Mouse (Mus musculus) liver, adult 2 months (tissue): Measurements from ENCODE around the gene Lcp2. TPM values are rescaled to one million over a fixed set of nuclear protein-coding genes. Genes with fewer than 3 reads are reported as not detected.

Experiments
- DNase-seq: peaks from one replicate; pipeline ENCODE4 v3.0.0-alpha.2; 2011; ENCODE audit warnings: low read depth, low spot score; ENCODE audit errors: extremely low read depth
- H3K27ac ChIP-seq: fragments of 200-500 bp; replicated peaks from 2 replicates; pipeline ENCODE4 v1.5.1; 2012; ENCODE audit warnings: low read depth, mild to moderate bottlenecking, control low read depth, inconsistent platforms, low read length; ENCODE audit not compliant: insufficient read depth
- H3K27me3 ChIP-seq: fragments of 200-500 bp; 2 replicates; pipeline ENCODE4 v1.6.1; 2012; ENCODE audit warnings: mild to moderate bottlenecking, moderate library complexity, low read length, inconsistent platforms; ENCODE audit not compliant: control insufficient read depth, insufficient read depth
- H3K36me3 ChIP-seq: fragments of 200-500 bp; 2 replicates; pipeline ENCODE4 v1.6.1; 2012; ENCODE audit warnings: low read length, inconsistent platforms; ENCODE audit not compliant: control insufficient read depth, insufficient read depth
- H3K4me1 ChIP-seq: fragments of 200-500 bp; 2 replicates; pipeline ENCODE4 v1.6.1; 2011; ENCODE audit warnings: low read length; ENCODE audit not compliant: control insufficient read depth, insufficient read depth
- H3K4me3 ChIP-seq: fragments of 200-500 bp; 2 replicates; pipeline ENCODE4 v1.5.1; 2011; ENCODE audit warnings: low read depth, mild to moderate bottlenecking, control low read depth, low read length, moderate library complexity; ENCODE audit not compliant: insufficient read depth
- H3K79me2 ChIP-seq: fragments of 200-500 bp; 2 replicates; pipeline ENCODE4 v1.6.1; 2012; ENCODE audit warnings: inconsistent platforms, mild to moderate bottlenecking, low read length, moderate library complexity; ENCODE audit not compliant: control insufficient read depth, insufficient read depth
- H3K9ac ChIP-seq: fragments of 200-500 bp; 2 replicates; pipeline ENCODE4 v1.6.1; 2012; ENCODE audit warnings: low read depth, mild to moderate bottlenecking, control low read depth, inconsistent platforms, low read length
- CTCF ChIP-seq: fragments of 200-500 bp; IDR thresholded peaks from 2 replicates; pipeline ENCODE4 v1.5.1; 2011; ENCODE audit warnings: low read depth, low read length, control low read depth
- POLR2A ChIP-seq: fragments of 200-500 bp; IDR thresholded peaks from 2 replicates; pipeline ENCODE4 v1.6.1; 2011; ENCODE audit warnings: low read length, control low read depth; ENCODE audit not compliant: insufficient read depth; ENCODE audit errors: extremely low read depth
- WGBS: fragments of 180-500 bp; shearing (Covaris S2); methylation state at CpG from one replicate; pipeline ENCODE4 v1.1.7; 2018; 5-methylcytosine and 5-hydroxymethylcytosine counted together
- polyA plus RNA-seq: library from polyadenylated mRNA; depleted of rRNA; stranded (reverse); fragments of >200 nt; gene quantifications from 2 replicates; pipeline ENCODE4 v1.2.3, GENCODE M21; 2012
- total RNA-seq: library from RNA; depleted of rRNA; stranded (reverse); fragments of >200 nt; gene quantifications from 2 replicates; pipeline ENCODE4 v1.2.3, GENCODE M21; 2014

Lcp2 gene
- total and polyA plus RNA-seq, 2 experiments: 2.3 to 2.9 TPM

DNA sequence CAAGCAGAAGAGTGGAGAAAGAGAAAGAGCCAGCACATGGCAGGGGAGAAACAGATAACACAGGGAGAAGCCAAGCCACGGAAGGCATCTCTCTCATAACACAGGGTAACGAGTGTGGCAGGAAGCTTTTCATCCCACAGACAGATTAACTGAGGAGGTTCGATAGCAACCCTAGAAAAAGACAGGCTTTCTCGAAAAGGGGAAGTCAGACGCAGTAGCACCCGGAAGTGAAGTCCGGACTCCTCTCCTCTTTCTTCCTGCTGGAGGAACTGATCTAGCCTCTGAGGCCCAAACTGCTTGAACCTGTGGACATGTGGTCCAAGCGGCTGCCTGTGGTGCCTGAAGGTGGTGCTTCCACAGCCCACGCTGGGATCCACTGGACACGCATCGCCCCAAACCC lies 38.5 kb upstream of the Lcp2 start:
- Histone ChIP-seq H3K79me2 (no peaks in the 10 kb centered on the region), H3K4me3 (no peak overlapping the region), H3K36me3 (no peaks in the 10 kb centered on the region), H3K9ac (no peak overlapping the region), H3K27me3 (no peaks in the 10 kb centered on the region; the same call in 1 of the 2 replicates), H3K4me1 (no peaks in the 10 kb centered on the region; the same call in 1 of the 2 replicates), H3K27ac (no peak overlapping the region)
- DNase-seq: peak; percentile 20
- TF ChIP-seq CTCF (no peak), POLR2A (no peak)
- 71% methylated on average over 11 of the region's 11 CpGs for WGBS

- H3K27me3 ChIP-seq: no peaks in the 10 kb centered on the region; the same call in 1 of the 2 replicates
- 33% methylated on average over 9 of the region's 9 CpGs for WGBS
- TF ChIP-seq CTCF: peak; percentile 52; the same call in 1 of the 2 replicates
- no peak for TF ChIP-seq POLR2A
- no peak overlapping the region for H3K4me3 ChIP-seq
- no peaks in the 10 kb centered on the region for H3K36me3 ChIP-seq
- no peak overlapping the region for H3K27ac ChIP-seq
- H3K9ac ChIP-seq: no peak overlapping the region
- no peaks in the 10 kb centered on the region for H3K79me2 ChIP-seq
- peak; percentile 6 for DNase-seq
- H3K4me1 ChIP-seq: no peaks in the 10 kb centered on the region; the same call in 1 of the 2 replicates
These were observed 38.0 kb upstream of the Lcp2 start for GRCm38 (mm10) chr11:34008702-34009101.

DNA sequence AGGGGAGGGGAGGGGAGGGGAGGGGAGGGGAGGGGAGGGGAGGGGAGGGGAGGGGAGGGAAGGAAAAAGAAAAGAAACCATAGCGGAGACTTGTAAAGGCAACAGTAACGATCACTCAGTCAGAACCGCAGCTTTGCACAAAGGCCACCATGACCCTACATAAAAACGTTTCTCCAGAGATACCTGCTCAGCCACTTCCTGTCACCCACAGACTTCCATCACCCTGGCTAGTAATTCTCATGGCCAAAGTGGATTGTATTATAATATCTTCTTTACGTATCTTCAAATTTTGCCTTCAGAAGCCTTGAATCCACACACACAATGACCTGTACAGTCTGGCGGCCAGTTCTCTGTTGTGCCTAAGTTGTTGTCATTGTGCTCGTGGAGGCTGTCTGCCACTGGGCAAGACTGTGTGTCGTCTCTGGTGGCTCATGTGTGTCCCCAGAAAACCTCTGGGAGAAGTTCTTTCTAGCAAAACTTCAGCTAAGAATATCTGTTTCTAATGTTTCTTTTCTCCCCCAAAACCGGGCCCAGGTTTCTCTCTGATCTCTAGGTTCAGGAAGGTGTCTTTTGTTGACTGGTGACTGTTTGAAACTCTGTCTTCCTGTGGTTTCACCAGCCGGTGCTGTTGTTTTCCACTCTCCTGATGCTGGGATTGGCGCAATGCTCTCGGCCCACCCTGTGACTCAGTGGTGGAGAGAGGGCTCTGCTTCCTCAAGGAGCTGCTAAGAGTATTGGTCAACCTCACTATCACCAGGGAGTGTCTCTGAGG lies 37.2 kb upstream of the Lcp2 start:
- WGBS: 83% methylated on average over 12 of the region's 12 CpGs
- no peak for DNase-seq
- no peaks in the 10 kb centered on the region for H3K79me2 ChIP-seq
- H3K4me1 ChIP-seq: no peaks in the 10 kb centered on the region; the same call in 1 of the 2 replicates
- H3K4me3 ChIP-seq: no peak overlapping the region
- no peak for TF ChIP-seq CTCF
- TF ChIP-seq POLR2A: no peak
- H3K36me3 ChIP-seq: no peaks in the 10 kb centered on the region
- no peak overlapping the region for H3K9ac ChIP-seq
- H3K27me3 ChIP-seq: no peaks in the 10 kb centered on the region
- no peak overlapping the region for H3K27ac ChIP-seq

- 63% methylated on average over 7 of the region's 7 CpGs for WGBS
- DNase-seq: peak; percentile 6
- Histone ChIP-seq H3K4me3 (no peak overlapping the region), H3K9ac (no peak overlapping the region), H3K27me3 (no peaks in the 10 kb centered on the region), H3K27ac (0 out of 2 replicates have a peak overlapping the region, but pooled peaks have one; percentile 25), H3K36me3 (no peaks in the 10 kb centered on the region), H3K4me1 (no peaks in the 10 kb centered on the region; the same call in 1 of the 2 replicates), H3K79me2 (no peaks in the 10 kb centered on the region)
- TF ChIP-seq POLR2A (no peak), CTCF (no peak)
These were observed 36.4 kb upstream of the Lcp2 start for GRCm38 (mm10) chr11:34010133-34010858.

GRCm38 (mm10) chr11:34010859-34011172 lies 35.9 kb upstream of the Lcp2 start:
- no peak overlapping the region for H3K4me3 ChIP-seq
- no peak overlapping the region for H3K27ac ChIP-seq
- TF ChIP-seq POLR2A (no peak), CTCF (no peak)
- 67% methylated on average over 4 of the region's 4 CpGs for WGBS
- peak; percentile 55 for DNase-seq
- H3K4me1 ChIP-seq: no peaks in the 10 kb centered on the region; the same call in 1 of the 2 replicates
- no peaks in the 10 kb centered on the region for H3K36me3 ChIP-seq
- no peaks in the 10 kb centered on the region for H3K79me2 ChIP-seq
- no peak overlapping the region for H3K9ac ChIP-seq
- no peaks in the 10 kb centered on the region for H3K27me3 ChIP-seq
